Mouse (Mus musculus) neural tube, embryonic 11.5 days (tissue): ENCODE measurements around the gene Asic2. TPM values are rescaled to one million over a fixed set of nuclear protein-coding genes. Genes with fewer than 3 reads are reported as not detected.

Experiments
- ATAC-seq: fragments of 200-750 bp; cut with Nextera tagmentation; 2 replicates; pipeline ENCODE4 v1.8.0; 2017; ENCODE audit warnings: moderate number of reproducible peaks, mild to moderate bottlenecking, moderate TSS enrichment, moderate library complexity; ENCODE audit not compliant: insufficient read depth, low FRiP score, low TSS enrichment
- DNase-seq: peaks from one replicate; pipeline ENCODE4 v3.0.0-alpha.2; 2015; ENCODE audit warnings: low spot score
- H3K27ac ChIP-seq: fragments of 300-500 bp; sonication (generic); 2 replicates; pipeline ENCODE4 v1.5.1; 2014; ENCODE audit warnings: low read depth, mild to moderate bottlenecking, low read length
- H3K27me3 ChIP-seq: fragments of 300-500 bp; sonication (generic); 2 replicates; pipeline ENCODE4 v1.6.1; 2014; ENCODE audit warnings: mild to moderate bottlenecking, low read length, mixed read lengths; ENCODE audit not compliant: control insufficient read depth, insufficient read depth
- H3K36me3 ChIP-seq: fragments of 300-500 bp; sonication (generic); 2 replicates; pipeline ENCODE4 v1.6.1; 2014; ENCODE audit warnings: mild to moderate bottlenecking, low read length, moderate library complexity, mixed read lengths; ENCODE audit not compliant: control insufficient read depth, insufficient read depth
- H3K4me1 ChIP-seq: fragments of 300-500 bp; sonication (generic); 2 replicates; pipeline ENCODE4 v1.6.1; 2014; ENCODE audit warnings: low read length, mixed read lengths; ENCODE audit not compliant: control insufficient read depth, insufficient read depth
- H3K4me2 ChIP-seq: fragments of 300-500 bp; sonication (generic); 2 replicates; pipeline ENCODE4 v1.6.1; 2014; ENCODE audit warnings: low read depth, mild to moderate bottlenecking, moderate library complexity
- H3K4me3 ChIP-seq: fragments of 300-500 bp; sonication (generic); 2 replicates; pipeline ENCODE4 v1.5.1; 2014; ENCODE audit warnings: low read depth, low read length
- H3K9ac ChIP-seq: fragments of 300-500 bp; sonication (generic); 2 replicates; pipeline ENCODE4 v1.6.1; 2014; ENCODE audit warnings: mild to moderate bottlenecking, low read length
- H3K9me3 ChIP-seq: fragments of 300-500 bp; sonication (generic); 2 replicates; pipeline ENCODE4 v1.6.1; 2016; ENCODE audit warnings: low read length; ENCODE audit not compliant: control insufficient read depth
- WGBS: fragments of 180-500 bp; shearing (Covaris S2); extraction: QIAGEN DNeasy Blood & Tissue Kit; methylation state at CpG from one replicate; pipeline ENCODE4 v1.1.7; 2014; 5-methylcytosine and 5-hydroxymethylcytosine counted together
- polyA plus RNA-seq: library from polyadenylated mRNA; unstranded; fragments of >200 nt; fragmentation: Nextera tagmentation; extraction: Ambion mirVana; gene quantifications from 2 replicates; pipeline ENCODE4 v1.2.1, GENCODE M21; 2014

The Asic2 gene
- polyA plus RNA-seq, 1 experiment from 2014 or later: 2.5 TPM

- H3K27me3 ChIP-seq: no peaks in the 10 kb centered on the region
- no peak overlapping the region for H3K27ac ChIP-seq
- ATAC-seq: no peak
- H3K9ac ChIP-seq: no peak overlapping the region
- 74% methylated on average over 5 of the region's 5 CpGs for WGBS
- H3K4me3 ChIP-seq: no peak overlapping the region
- no peak overlapping the region for H3K4me2 ChIP-seq
- H3K36me3 ChIP-seq: no peaks in the 10 kb centered on the region
- H3K9me3 ChIP-seq: no peaks in the 10 kb centered on the region
- DNase-seq: no peak
- no peaks in the 10 kb centered on the region for H3K4me1 ChIP-seq
Measured at GRCm38 (mm10) chr11:81845010-81845685, 123.1 kb downstream of the Asic2 start.

GRCm38 (mm10) chr11:81841001-81841400, 127.3 kb downstream of the Asic2 start:
- Histone ChIP-seq H3K4me3 (no peak overlapping the region), H3K36me3 (no peaks in the 10 kb centered on the region), H3K9ac (no peak overlapping the region), H3K27ac (no peak overlapping the region), H3K4me2 (no peak overlapping the region), H3K27me3 (no peaks in the 10 kb centered on the region), H3K9me3 (no peaks in the 10 kb centered on the region), H3K4me1 (no peaks in the 10 kb centered on the region)
- ATAC-seq (no peak), DNase-seq (no peak)
- 85% methylated on average over 2 of the region's 2 CpGs for WGBS

- H3K27ac ChIP-seq: no peak overlapping the region
- H3K9me3 ChIP-seq: no peaks in the 10 kb centered on the region
- H3K9ac ChIP-seq: no peak overlapping the region
- no peak overlapping the region for H3K4me2 ChIP-seq
- H3K27me3 ChIP-seq: no peaks in the 10 kb centered on the region
- H3K36me3 ChIP-seq: no peaks in the 10 kb centered on the region
- no peaks in the 10 kb centered on the region for H3K4me1 ChIP-seq
- ATAC-seq: no peak
- 78% methylated on average over 4 of the region's 4 CpGs for WGBS
- no peak overlapping the region for H3K4me3 ChIP-seq
- no peak for DNase-seq
Measured at GRCm38 (mm10) chr11:81838426-81838825, 129.8 kb downstream of the Asic2 start.

- no peaks in the 10 kb centered on the region for H3K36me3 ChIP-seq
- H3K4me2 ChIP-seq: no peak overlapping the region
- no peak overlapping the region for H3K4me3 ChIP-seq
- no peak overlapping the region for H3K27ac ChIP-seq
- no peak overlapping the region for H3K9ac ChIP-seq
- 66% methylated on average over 1 of the region's 1 CpGs for WGBS
- DNase-seq (no peak), ATAC-seq (no peak)
- H3K9me3 ChIP-seq: no peaks in the 10 kb centered on the region
- no peaks in the 10 kb centered on the region for H3K4me1 ChIP-seq
- no peaks in the 10 kb centered on the region for H3K27me3 ChIP-seq
Measured at GRCm38 (mm10) chr11:81832381-81832780, 135.9 kb downstream of the Asic2 start.

GRCm38 (mm10) chr11:81816531-81816930, 151.7 kb downstream of the Asic2 start:
- H3K4me3 ChIP-seq: no peak overlapping the region
- H3K27me3 ChIP-seq: no peaks in the 10 kb centered on the region
- 38% methylated on average over 5 of the region's 5 CpGs for WGBS
- no peaks in the 10 kb centered on the region for H3K9me3 ChIP-seq
- no peaks in the 10 kb centered on the region for H3K4me1 ChIP-seq
- no peak overlapping the region for H3K27ac ChIP-seq
- H3K4me2 ChIP-seq: no peak overlapping the region
- H3K36me3 ChIP-seq: no peaks in the 10 kb centered on the region
- DNase-seq (no peak), ATAC-seq (no peak)
- H3K9ac ChIP-seq: no peak overlapping the region

- Histone ChIP-seq H3K36me3 (no peaks in the 10 kb centered on the region), H3K4me3 (no peak overlapping the region), H3K27me3 (no peaks in the 10 kb centered on the region), H3K4me2 (no peak overlapping the region), H3K27ac (no peak overlapping the region), H3K4me1 (no peaks in the 10 kb centered on the region), H3K9ac (no peak overlapping the region), H3K9me3 (no peaks in the 10 kb centered on the region)
- WGBS: 81% methylated on average over 1 of the region's 1 CpGs
- DNase-seq: no peak
- ATAC-seq: no peak
Measured at GRCm38 (mm10) chr11:81814816-81815215, 153.4 kb downstream of the Asic2 start.

GRCm38 (mm10) chr11:81806905-81807659, 161.2 kb downstream of the Asic2 start:
- no peaks in the 10 kb centered on the region for H3K9me3 ChIP-seq
- no peak overlapping the region for H3K9ac ChIP-seq
- H3K36me3 ChIP-seq: no peaks in the 10 kb centered on the region
- no peak overlapping the region for H3K4me3 ChIP-seq
- no peak overlapping the region for H3K4me2 ChIP-seq
- 89% methylated on average over 11 of the region's 11 CpGs for WGBS
- no peaks in the 10 kb centered on the region for H3K4me1 ChIP-seq
- H3K27ac ChIP-seq: no peak overlapping the region
- ATAC-seq (no peak), DNase-seq (no peak)
- no peaks in the 10 kb centered on the region for H3K27me3 ChIP-seq

- no peak for DNase-seq
- no peak overlapping the region for H3K9ac ChIP-seq
- ATAC-seq: no peak
- H3K36me3 ChIP-seq: no peaks in the 10 kb centered on the region
- 23% methylated on average over 2 of the region's 2 CpGs for WGBS
- no peaks in the 10 kb centered on the region for H3K27me3 ChIP-seq
- no peak overlapping the region for H3K27ac ChIP-seq
- H3K4me2 ChIP-seq: no peak overlapping the region
- H3K4me1 ChIP-seq: no peaks in the 10 kb centered on the region
- H3K4me3 ChIP-seq: no peak overlapping the region
- no peaks in the 10 kb centered on the region for H3K9me3 ChIP-seq
Measured at GRCm38 (mm10) chr11:81803544-81803943, 164.7 kb downstream of the Asic2 start.

- 67% methylated on average over 1 of the region's 1 CpGs for WGBS
Measured at GRCm38 (mm10) chr11:81802614-81803013, 165.6 kb downstream of the Asic2 start.

More at GRCm38 (mm10) chr11:81802614-81803013, 165.6 kb downstream of the Asic2 start:
- H3K9me3 ChIP-seq: no peaks in the 10 kb centered on the region
- H3K27me3 ChIP-seq: no peaks in the 10 kb centered on the region
- no peaks in the 10 kb centered on the region for H3K4me1 ChIP-seq
- DNase-seq (no peak), ATAC-seq (no peak)
- H3K9ac ChIP-seq: no peak overlapping the region
- no peaks in the 10 kb centered on the region for H3K36me3 ChIP-seq
- no peak overlapping the region for H3K27ac ChIP-seq
- H3K4me2 ChIP-seq: no peak overlapping the region
- no peak overlapping the region for H3K4me3 ChIP-seq
